Mouse (Mus musculus): Measurements from ENCODE around the gene Gps2.

GRCm38 (mm10) chr11:69947337-69948065 is 33.8 kb downstream of the Gps2 start:
- no peak for TF ChIP-seq CTCF (IDR thresholded peaks at IDR 0.05; ENCODE audit: control insufficient read depth, insufficient read depth, insufficient read length)
- TF ChIP-seq USF1 (IDR thresholded peaks at IDR 0.05; ENCODE audit: low read depth) = no peak
- no peak for TF ChIP-seq FOSL1 (IDR thresholded peaks at IDR 0.05; ENCODE audit: insufficient read depth, low read length, poor library complexity, severe bottlenecking)
- no peak for TF ChIP-seq MAX (IDR thresholded peaks at IDR 0.05)
- TF ChIP-seq MYOG (IDR thresholded peaks at IDR 0.05; ENCODE audit: control insufficient read depth, extremely low read depth, insufficient read length) = no peak
